Mouse (Mus musculus) kidney, adult 18-20 months (tissue): Measurements from ENCODE around the gene Exoc4.

ENCODE experiments used
- DNase-seq: peaks from one replicate; pipeline ENCODE4 v3.0.0; 2021

Gene Exoc4

DNA sequence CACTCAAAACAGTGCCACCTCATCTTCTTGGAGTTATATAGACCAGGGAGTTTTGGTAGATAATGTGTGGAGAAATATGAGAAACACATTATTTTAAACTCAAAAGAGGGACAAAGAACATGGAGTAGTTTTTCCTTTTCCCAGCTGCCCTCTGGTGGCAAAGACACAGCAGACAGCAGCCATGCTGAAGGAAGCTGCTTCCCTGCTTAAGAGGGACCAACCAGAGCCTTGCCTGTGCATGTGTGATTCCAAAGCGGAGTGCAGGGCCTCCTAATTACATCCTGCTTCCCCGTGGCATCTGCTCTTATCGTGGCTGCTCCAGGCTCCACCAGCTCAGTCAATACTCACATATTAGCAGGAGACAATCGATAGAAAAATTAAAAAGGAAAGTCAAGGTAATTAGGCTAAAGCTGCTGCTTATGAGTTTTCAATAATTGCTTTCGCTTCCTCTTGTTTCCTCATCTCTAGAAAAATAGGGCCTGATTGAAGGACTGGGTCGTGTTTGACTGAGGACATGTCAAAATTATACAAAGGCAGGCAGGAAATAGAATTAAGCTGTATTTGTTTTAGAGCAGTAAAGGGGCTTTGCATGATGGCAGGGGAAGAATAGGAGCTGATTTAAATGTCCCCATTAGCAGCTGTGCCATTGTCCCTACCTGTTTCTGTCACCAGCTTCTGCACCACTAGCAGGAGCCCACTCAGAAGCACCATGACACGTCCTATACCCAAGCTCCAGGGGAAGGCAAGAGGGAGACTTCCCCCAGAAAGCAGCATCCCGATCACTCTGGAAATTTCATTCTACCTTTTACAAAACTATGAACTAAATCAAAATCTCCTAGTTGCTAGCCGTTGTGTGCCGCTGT lies 433.1 kb downstream of the Exoc4 start:
- no peak for DNase-seq

- no peak for DNase-seq
Observed at GRCm38 (mm10) chr6:33683533-33683932, 434.6 kb downstream of the Exoc4 start.

DNA sequence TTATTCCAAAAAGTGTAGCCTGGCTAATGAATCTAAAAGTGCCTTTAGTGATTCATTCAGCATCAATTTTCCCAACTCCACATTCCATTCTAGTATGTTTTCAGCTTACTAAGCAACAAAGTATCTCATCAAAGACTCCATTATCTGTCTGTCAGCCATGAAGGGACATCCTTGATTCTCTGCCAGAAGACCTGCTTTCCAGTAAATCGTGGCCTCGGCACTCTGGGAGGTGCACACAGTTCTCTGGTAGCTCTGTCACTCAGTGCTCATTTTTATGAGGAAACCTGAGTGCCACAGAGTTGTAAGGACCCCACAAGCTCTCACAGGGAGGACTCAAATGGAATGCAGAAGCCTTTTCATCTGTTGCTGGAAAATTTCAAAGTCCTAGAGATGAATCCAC lies 436.4 kb downstream of the Exoc4 start:
- DNase-seq, result no peak

GRCm38 (mm10) chr6:33690601-33691000 lies 441.7 kb downstream of the Exoc4 start:
- DNase-seq, result no peak

DNA sequence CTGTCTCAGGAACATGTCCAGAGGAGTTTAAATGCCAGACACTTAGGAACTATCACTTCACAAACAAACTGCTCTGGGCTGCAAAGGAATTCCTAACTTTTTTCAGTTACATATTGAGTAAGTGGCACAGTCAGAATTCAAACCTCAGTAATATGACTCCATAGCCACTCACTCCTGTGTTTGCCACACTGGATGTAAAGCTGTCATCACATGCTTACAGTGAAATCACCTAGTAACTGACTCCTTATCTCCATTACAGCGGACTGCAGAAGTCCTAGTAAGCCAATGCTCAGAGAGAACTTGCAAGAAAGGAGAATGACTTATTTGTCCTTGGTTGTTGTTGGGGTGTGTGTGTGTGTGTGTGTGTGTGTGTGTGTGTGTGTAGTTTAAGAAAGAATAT lies 448.1 kb downstream of the Exoc4 start:
- DNase-seq, result no peak

DNA sequence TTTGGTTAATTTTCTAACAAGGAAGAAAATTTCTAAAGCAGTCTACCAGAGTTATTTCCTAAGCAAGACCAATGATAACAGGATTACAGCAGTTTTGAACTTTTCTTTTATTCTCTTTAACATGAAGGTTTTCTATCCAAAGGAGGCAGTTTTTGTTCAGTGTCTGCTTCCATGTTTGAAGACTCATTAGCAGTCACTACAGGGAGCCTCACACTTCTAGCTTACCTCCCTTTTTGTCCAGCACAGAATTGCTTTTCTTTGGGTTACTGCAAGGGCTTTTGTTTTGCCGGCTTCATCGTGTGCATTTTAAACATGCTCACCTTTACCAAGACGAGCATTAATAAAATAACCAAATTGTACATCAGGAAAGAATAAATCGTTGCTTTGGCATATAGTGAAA lies 460.0 kb downstream of the Exoc4 start:
- no peak for DNase-seq

- DNase-seq, result no peak
Observed at GRCm38 (mm10) chr6:33709340-33709739, 460.5 kb downstream of the Exoc4 start.

DNA sequence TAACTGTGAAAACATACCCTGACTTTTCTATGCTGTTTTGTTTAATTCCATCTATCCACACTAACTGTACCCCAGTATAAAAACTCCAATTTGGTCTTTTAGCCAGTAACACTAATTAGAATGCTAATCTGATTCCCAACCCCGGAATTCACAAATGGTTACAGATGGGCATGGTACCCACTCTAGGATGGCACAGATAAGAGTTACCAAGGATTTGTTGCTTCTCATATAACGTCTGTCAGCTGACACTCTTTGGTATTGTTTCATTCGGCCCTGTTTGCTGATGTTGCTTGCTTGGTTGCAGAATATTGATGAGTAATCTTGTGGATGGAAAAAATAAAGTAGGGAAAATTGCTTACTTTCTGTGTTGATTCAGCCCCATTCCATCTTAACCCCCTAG lies 462.9 kb downstream of the Exoc4 start:
- DNase-seq, result no peak

- DNase-seq, result no peak
Observed at GRCm38 (mm10) chr6:33712540-33713118, 463.7 kb downstream of the Exoc4 start.

DNA sequence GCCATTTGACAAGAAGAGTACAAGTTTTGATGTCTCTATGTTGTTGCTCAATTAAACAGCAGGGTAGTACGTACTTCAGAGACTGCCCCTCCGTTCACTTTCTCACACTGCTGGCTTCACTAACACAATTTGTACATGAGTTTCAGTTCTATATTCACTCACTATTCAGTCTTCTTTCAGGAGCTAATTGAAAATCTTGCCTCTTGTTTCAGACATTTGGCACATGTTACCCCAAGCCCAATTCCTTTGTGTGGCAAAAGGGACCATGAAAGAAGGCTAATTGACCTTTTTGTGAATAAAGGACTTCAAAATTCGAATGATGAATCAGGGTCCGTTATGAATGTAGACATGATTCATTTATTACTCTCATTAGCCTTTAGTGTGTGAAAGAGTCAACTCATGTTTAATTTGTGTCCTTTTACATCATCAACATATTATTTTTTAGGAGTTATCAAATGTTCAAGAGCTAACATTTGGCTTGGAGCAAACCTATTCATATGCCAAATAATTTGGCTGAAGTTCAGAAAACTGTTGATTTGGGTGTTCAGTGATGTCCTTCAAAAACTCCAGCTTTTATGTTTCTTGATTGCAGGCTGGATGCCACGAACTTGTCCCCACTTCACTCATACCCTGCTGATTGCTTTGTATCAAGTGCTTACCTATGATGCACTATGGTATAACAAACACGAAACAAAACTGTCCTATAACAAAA lies 467.5 kb downstream of the Exoc4 start:
- DNase-seq, result no peak

DNA sequence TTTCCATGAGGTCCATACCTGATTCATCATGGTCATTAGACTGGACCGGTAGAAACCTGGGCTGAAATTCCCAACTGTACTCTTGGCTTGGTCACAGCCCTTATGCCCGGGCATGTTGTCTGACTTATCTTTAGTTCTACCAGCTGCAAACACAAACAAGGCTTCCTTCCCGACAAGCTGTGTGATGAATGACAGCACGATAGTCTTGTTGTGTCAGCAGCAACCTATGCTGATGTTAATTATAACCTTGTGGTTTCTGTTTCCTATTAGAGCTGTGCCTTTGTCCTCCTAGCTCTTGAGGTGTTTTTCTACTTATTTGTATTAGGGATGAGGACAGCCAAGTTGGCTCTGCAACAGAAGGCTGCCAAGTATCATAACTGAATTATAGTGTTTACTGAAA lies 472.3 kb downstream of the Exoc4 start:
- no peak for DNase-seq

DNA sequence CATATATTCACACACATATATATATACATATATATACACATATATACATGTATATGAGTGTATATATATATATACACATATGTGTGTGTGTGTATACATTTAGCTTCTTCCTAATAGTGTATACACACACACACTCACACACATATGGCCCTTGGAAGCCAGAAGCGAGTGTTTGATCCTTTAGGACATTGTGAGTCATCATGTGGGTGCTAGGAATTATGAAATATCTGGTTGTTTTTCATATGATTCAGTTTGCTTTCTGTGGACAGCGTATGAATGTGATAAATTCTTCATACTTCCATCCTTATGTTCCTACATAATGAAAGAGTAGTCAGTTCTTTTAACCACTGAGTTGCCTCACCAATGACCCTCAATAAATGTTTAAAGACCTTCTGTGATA lies 473.9 kb downstream of the Exoc4 start:
- DNase-seq, result no peak

DNA sequence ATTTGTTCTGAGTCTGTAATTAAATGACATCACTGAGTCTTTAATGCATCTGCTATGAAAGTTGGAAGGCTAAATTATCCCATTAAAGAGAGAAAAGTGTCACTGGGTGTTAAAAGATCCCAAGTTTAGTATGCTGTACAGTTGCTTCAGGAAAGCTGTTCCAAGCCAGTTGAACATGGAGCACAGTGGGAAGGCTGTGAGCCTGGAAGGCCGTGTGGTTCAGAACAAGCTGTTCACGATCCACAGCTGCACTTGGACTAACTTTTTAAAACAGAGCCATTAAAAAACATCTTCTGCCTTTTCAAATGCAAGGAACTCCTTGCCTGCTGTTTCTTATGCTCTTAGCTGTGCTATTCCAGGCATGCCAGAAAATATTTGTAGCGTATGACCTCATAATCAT lies 475.7 kb downstream of the Exoc4 start:
- no peak for DNase-seq

DNA sequence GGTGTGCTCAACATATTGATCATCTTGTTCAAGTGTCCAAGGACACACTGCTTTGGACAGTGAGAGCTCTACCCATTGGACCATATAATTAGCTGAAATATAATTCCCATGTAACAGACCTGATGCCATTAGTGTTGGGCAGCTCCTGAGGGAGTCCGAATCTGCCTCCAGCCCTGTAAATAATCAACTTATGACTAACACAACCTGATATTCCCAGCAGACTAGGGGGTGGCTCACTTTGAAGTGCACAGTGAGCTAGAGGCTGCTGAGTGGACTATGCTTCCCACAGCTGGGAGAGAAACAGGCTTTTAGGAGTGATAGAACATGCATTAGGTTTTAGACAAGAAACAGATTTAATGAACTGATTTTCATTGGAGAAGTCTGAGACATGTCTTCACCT lies 478.4 kb downstream of the Exoc4 start:
- no peak for DNase-seq

- DNase-seq, result no peak
Observed at GRCm38 (mm10) chr6:33732214-33732613, 483.3 kb downstream of the Exoc4 start.

DNA sequence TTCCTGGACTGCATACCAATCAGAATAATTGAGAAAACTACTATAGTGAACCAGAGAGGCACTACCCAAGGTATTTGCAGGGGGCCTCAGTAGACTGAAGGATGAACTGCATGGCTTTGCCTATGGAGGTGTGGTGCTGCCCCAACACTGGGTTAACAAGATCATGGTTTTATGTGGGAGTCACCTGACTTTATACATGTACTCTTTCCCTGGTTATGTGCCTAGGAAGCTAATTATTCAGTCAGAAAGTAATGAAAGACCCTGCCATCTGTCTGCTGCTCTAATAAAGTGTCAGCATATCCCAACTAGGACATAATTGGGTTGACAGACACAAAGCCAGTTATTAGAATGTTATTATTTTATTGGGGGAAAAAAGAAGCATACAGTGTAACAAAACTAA lies 484.7 kb downstream of the Exoc4 start:
- no peak for DNase-seq

GRCm38 (mm10) chr6:33734032-33734431 lies 485.1 kb downstream of the Exoc4 start:
- no peak for DNase-seq

GRCm38 (mm10) chr6:33738857-33739291 lies 490.0 kb downstream of the Exoc4 start:
- no peak for DNase-seq

DNA sequence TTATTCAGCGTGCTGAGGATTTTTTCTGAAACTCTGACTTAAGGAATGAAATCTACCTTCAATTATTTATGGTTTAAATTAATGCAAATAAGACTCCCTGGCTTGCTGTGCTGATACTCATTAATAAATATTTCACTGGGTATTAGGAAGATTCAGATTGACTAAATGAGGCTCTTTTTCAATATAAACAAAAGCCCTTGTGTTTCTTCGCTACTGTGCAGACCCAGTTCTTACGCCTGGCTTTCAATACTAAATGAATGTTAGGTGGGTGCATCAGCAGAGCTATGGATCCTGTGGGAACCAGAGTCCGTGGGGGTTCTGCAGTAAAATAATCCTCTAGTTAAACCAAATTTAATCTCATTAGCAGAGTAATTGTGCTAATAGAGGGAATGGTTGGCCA lies 490.4 kb downstream of the Exoc4 start:
- no peak for DNase-seq

DNA sequence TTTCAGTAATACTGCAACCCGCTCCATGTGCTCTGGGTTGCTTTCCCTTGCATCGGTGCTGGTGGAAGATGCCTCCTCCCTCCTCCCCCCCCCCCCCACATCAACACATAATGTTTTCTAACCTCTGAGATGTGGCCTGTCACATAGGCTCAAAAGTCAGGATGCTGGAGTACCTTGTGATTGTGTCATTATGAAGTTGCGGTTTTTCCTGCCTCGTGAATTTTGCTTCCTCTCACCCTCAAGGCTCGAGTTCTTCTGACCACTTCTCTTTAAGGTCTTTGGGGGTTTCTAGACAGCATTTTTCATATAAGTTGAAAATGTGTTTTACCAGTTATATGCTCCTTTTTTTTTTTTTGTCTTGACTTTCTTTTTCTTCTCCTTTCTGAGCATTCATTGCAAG lies 507.1 kb downstream of the Exoc4 start:
- no peak for DNase-seq

- DNase-seq, result no peak
Observed at GRCm38 (mm10) chr6:33761557-33761956, 512.7 kb downstream of the Exoc4 start.

GRCm38 (mm10) chr6:33763245-33763644 lies 514.4 kb downstream of the Exoc4 start:
- DNase-seq, result no peak

GRCm38 (mm10) chr6:33763970-33764369 lies 515.1 kb downstream of the Exoc4 start:
- DNase-seq, result no peak

DNA sequence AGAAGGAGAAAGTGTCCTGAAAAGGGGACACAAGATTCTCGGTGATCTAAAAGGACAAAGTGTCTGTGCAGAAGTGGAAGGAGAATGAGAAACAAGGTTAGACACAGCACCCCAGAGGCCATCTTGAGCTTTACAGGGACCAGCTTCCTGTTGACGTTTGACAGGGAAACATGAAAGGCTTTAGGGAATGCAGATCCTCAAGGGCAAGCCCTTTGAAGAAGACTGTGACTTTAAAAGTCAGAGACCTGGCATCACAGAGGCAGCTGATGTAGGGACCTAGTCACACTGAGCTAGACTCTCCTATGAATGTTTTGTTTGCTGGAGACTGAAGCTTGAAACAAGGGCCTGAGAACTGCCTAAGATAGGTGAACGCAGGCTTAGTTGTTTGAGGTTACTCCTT lies 520.4 kb downstream of the Exoc4 start:
- no peak for DNase-seq
